Mouse (Mus musculus): ENCODE data around the gene Colgalt2.
A peak's percentile ranks its signal among the peaks of the same experiment; 100 is the strongest.

The Colgalt2 gene

GRCm38 (mm10) chr1:152496831-152497230 lies 97.2 kb downstream of the Colgalt2 start:
- DNase-seq, result no peak

- peak; percentile 49 for DNase-seq
Observed at GRCm38 (mm10) chr1:152497581-152497980, 98.0 kb downstream of the Colgalt2 start.

- DNase-seq, result no peak
Observed at GRCm38 (mm10) chr1:152499802-152500201, 100.2 kb downstream of the Colgalt2 start.

GRCm38 (mm10) chr1:152506175-152506574 lies 106.5 kb downstream of the Colgalt2 start:
- no peak for DNase-seq

- no peak for DNase-seq
Observed at GRCm38 (mm10) chr1:152506726-152507125, 107.1 kb downstream of the Colgalt2 start.

- no peak for DNase-seq
Observed at GRCm38 (mm10) chr1:152508481-152509220, 109.0 kb downstream of the Colgalt2 start.

GRCm38 (mm10) chr1:152511237-152511636 lies 111.6 kb downstream of the Colgalt2 start:
- peak; percentile 35 for DNase-seq

- DNase-seq, result no peak
Observed at GRCm38 (mm10) chr1:152514256-152514655, 114.6 kb downstream of the Colgalt2 start.

- DNase-seq, result no peak
Observed at GRCm38 (mm10) chr1:152517057-152517570, 117.5 kb downstream of the Colgalt2 start.

- no peak for DNase-seq
Observed at GRCm38 (mm10) chr1:152518971-152519370, 119.3 kb downstream of the Colgalt2 start.

- peak; percentile 78 for DNase-seq
Observed at GRCm38 (mm10) chr1:152520798-152521575, 121.4 kb downstream of the Colgalt2 start.

- DNase-seq, result no peak
Observed at GRCm38 (mm10) chr1:152522226-152522625, 122.6 kb downstream of the Colgalt2 start.

GRCm38 (mm10) chr1:152523292-152523691 lies 123.7 kb downstream of the Colgalt2 start:
- no peak for DNase-seq

- DNase-seq, result no peak
Observed at GRCm38 (mm10) chr1:152524098-152524892, 124.7 kb downstream of the Colgalt2 start.

GRCm38 (mm10) chr1:152524987-152525648 lies 125.5 kb downstream of the Colgalt2 start:
- peak; percentile 81 for DNase-seq

- DNase-seq, result no peak
Observed at GRCm38 (mm10) chr1:152526154-152526553, 126.5 kb downstream of the Colgalt2 start.

GRCm38 (mm10) chr1:152528214-152528613 lies 128.6 kb downstream of the Colgalt2 start:
- DNase-seq, result no peak

GRCm38 (mm10) chr1:152528778-152529177 lies 129.1 kb downstream of the Colgalt2 start:
- DNase-seq, result no peak

GRCm38 (mm10) chr1:152531498-152531897 lies 131.9 kb downstream of the Colgalt2 start:
- peak; percentile 44 for DNase-seq

- DNase-seq, result no peak
Observed at GRCm38 (mm10) chr1:152534531-152534930, 134.9 kb downstream of the Colgalt2 start.

- no peak for DNase-seq
Observed at GRCm38 (mm10) chr1:152536416-152537018, 136.9 kb downstream of the Colgalt2 start.

GRCm38 (mm10) chr1:152537186-152537585 lies 137.6 kb downstream of the Colgalt2 start:
- no peak for DNase-seq
